Mouse (Mus musculus) adrenal gland, adult (tissue): Measurements from ENCODE around the gene Gm3739.
"Not testable (repeated sequence)": the region's sequence is repeated elsewhere in the genome, so short reads cannot be mapped to it uniquely, and the experiment has no call there.

ENCODE experiments used
- DNase-seq, 2 experiments: peaks; one replicate each; pipeline ENCODE4 v3.0.0; 2022 to 2023; ENCODE audit warnings: low spot score in 1 of 2; ENCODE audit not compliant: inconsistent age in 2 of 2

The Gm3739 gene

GRCm38 (mm10) chr14:7314661-7315060 lies at the start of gene Gm3739:
Gene Gm3739 (minus strand): TSS chr14:7315049.
- peak; percentile 6 to 34 for DNase-seq

GRCm38 (mm10) chr14:7332295-7332694 lies 17.4 kb upstream of the Gm3739 start, which contains the start of gene Gm5797:
Gene Gm5797 (minus strand): TSS chr14:7332395.
- DNase-seq = not testable (repeated sequence)

GRCm38 (mm10) chr14:7315093-7315492 lies 244 bp upstream of the Gm3739 start:
- DNase-seq = peak; percentile 3 to 27

GRCm38 (mm10) chr14:7264614-7265013 lies 50.2 kb downstream of the Gm3739 start, which contains the start of gene Gm3727:
Gene Gm3727 (minus strand): TSS chr14:7264714.
- not testable (repeated sequence) for DNase-seq
